Mouse (Mus musculus) liver, embryonic 13.5 days (tissue): ENCODE data around the gene Ankrd36. TPM values are rescaled to one million over a fixed set of nuclear protein-coding genes. Genes with fewer than 3 reads are reported as not detected.
A peak's percentile ranks its signal among the peaks of the same experiment; 100 is the strongest.
"Not testable (repeated sequence)": the region's sequence is repeated elsewhere in the genome, so short reads cannot be mapped to it uniquely, and the experiment has no call there.

ENCODE experiments used
- ATAC-seq: fragments of 200-750 bp; cut with Nextera tagmentation; 2 replicates; pipeline ENCODE4 v1.8.0; 2017; ENCODE audit warnings: low read depth, mild to moderate bottlenecking, moderate number of reproducible peaks, moderate library complexity
- DNase-seq: peaks from one replicate; pipeline ENCODE4 v3.0.0; 2022
- H3K27ac ChIP-seq: fragments of 300-500 bp; sonication (generic); 2 replicates; pipeline ENCODE4 v1.5.1; 2015; ENCODE audit warnings: moderate library complexity, mild to moderate bottlenecking, inconsistent platforms
- H3K27me3 ChIP-seq: fragments of 300-500 bp; sonication (generic); 2 replicates; pipeline ENCODE4 v1.6.1; 2015; ENCODE audit warnings: mild to moderate bottlenecking, inconsistent platforms
- H3K36me3 ChIP-seq: fragments of 300-500 bp; sonication (generic); 2 replicates; pipeline ENCODE4 v1.6.1; 2015; ENCODE audit warnings: mild to moderate bottlenecking, inconsistent platforms
- H3K4me1 ChIP-seq: fragments of 300-500 bp; sonication (generic); replicated peaks from 2 replicates; pipeline ENCODE4 v1.6.1; 2015; ENCODE audit warnings: inconsistent platforms
- H3K4me2 ChIP-seq: fragments of 300-500 bp; sonication (generic); 2 replicates; pipeline ENCODE4 v1.6.1; 2015; ENCODE audit warnings: inconsistent platforms, mild to moderate bottlenecking, moderate library complexity
- H3K4me3 ChIP-seq: fragments of 300-500 bp; sonication (generic); replicated peaks from 2 replicates; pipeline ENCODE4 v1.5.1; 2015; ENCODE audit warnings: mild to moderate bottlenecking, inconsistent platforms
- H3K9ac ChIP-seq: fragments of 300-500 bp; sonication (generic); 2 replicates; pipeline ENCODE4 v1.6.1; 2015; ENCODE audit warnings: mild to moderate bottlenecking, inconsistent platforms
- H3K9me3 ChIP-seq: fragments of 300-500 bp; sonication (generic); replicated peaks from 2 replicates; pipeline ENCODE4 v1.6.1; 2016; ENCODE audit warnings: inconsistent platforms
- WGBS: fragments of 180-500 bp; shearing (Covaris S2); methylation state at CpG from one replicate; pipeline ENCODE4 v1.1.7; 2015; ENCODE audit not compliant: insufficient replicate concordance; 5-methylcytosine and 5-hydroxymethylcytosine counted together
- polyA plus RNA-seq: library from polyadenylated mRNA; unstranded; fragments of >200 nt; fragmentation: Nextera tagmentation; extraction: Ambion mirVana; gene quantifications from 2 replicates; pipeline ENCODE4 v1.2.1, GENCODE M21; 2015

Ankrd36 gene
- polyA plus RNA-seq, 1 experiment from 2014 or later, result 1.5 TPM

DNA sequence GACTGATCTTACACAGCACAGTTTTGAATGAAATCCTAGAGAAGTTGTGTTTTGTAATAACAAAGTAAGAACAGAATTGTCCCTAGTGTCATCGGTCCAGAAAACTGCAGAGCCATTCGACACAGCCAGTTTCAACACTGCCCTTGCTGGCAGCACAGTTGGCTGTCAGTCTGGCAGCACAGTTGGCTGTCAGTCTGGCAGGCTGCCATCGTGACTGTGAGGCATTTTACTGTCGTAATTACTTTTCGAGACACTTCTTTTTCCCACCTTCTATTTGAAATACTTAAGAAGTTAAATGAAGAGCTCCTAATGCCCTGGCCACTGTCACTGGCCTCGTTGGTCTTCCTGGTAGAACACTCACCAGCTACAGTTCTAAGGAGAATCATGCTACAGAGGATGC is 22.9 kb downstream of the Ankrd36 start:
- DNase-seq, result no peak
- no peak overlapping the region for H3K27ac ChIP-seq
- WGBS, result 71% methylated on average over 6 of the region's 6 CpGs

DNA sequence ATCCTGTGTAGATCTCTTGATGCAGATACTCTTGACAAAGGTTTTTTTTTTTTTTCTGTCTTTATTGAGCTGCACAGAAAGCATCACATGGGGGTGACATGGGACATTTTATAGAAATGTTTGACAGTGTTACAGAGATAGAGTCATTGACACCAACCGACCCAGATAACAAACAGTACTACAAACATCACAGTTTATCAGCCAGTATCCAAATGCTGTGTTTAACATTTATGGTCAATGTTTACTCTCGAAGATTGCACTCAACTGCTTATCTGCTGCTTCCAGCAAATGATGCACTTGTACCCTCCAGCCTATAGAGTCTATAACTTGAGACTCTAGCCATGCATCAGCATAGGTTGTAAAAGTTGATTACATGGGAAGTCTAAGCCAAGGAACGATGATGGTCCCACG is 25.9 kb downstream of the Ankrd36 start:
- Histone ChIP-seq H3K4me3 (no peak overlapping the region), H3K4me1 (peaks cover 41% of the 10 kb centered on the region), H3K4me2 (peak overlapping the region; percentile 40), H3K27ac (peak overlapping the region; percentile 84), H3K9me3 (no peaks in the 10 kb centered on the region), H3K27me3 (no peaks in the 10 kb centered on the region), H3K36me3 (no peaks in the 10 kb centered on the region), H3K9ac (no peak overlapping the region)
- DNase-seq, result peak; percentile 21
- peak; percentile 95 for ATAC-seq
- WGBS, result 18% methylated on average over 4 of the region's 4 CpGs

More for the DNA sequence above, 22.9 kb downstream of the Ankrd36 start:
- Histone ChIP-seq H3K4me2 (no peak overlapping the region), H3K4me3 (no peak overlapping the region), H3K36me3 (no peaks in the 10 kb centered on the region), H3K27me3 (no peaks in the 10 kb centered on the region), H3K4me1 (peaks cover 40% of the 10 kb centered on the region), H3K9me3 (no peaks in the 10 kb centered on the region), H3K9ac (no peak overlapping the region)
- no peak for ATAC-seq

DNA sequence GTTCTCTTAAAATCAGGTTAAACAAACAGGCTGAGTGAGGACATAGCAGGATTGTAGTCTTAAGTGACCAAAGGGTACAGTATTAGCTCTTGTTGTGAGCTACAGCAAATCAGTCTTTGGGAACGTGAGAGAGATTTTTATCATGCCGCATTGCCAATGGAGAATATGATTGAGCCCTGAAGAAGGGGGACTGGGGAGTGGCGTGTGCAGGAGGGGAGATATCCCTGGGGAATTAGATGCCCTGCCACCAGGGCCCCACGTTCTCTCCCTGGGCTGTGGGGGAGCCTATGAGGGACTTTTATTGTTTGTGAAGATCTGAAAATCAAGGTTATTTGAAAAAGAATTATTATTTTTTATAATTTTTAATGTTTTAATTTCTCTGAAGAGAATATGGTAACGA is 26.3 kb downstream of the Ankrd36 start:
- 38% methylated on average over 5 of the region's 5 CpGs for WGBS
- Histone ChIP-seq H3K36me3 (no peaks in the 10 kb centered on the region), H3K27me3 (no peaks in the 10 kb centered on the region), H3K4me2 (peak overlapping the region; percentile 40), H3K27ac (peak overlapping the region; percentile 84), H3K9me3 (no peaks in the 10 kb centered on the region), H3K4me1 (peaks cover 41% of the 10 kb centered on the region), H3K4me3 (no peak overlapping the region), H3K9ac (no peak overlapping the region)
- no peak for DNase-seq
- ATAC-seq, result peak; percentile 67

DNA sequence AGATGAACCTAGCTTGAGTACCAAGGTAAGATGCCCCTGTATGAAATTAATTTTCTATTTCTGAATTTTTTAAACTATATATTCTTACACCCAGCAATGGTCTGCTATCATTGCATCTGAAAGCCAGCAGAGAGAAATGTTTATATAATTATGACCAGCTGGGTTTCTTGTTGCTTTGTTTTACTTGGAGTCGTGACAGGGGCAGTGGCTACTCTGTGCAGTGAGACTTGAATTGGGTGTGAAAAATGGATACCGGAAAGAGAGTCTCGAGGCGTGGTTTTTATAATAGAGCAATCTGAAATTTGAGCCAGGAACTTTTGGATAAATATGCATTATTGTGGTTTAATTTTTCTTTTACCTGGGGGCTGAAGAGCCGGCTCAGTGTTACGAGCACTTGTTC is 27.3 kb downstream of the Ankrd36 start:
- DNase-seq, result no peak
- Histone ChIP-seq H3K9me3 (no peaks in the 10 kb centered on the region), H3K27ac (peak overlapping the region; percentile 1; the same call in 1 of the 2 replicates), H3K4me1 (peaks cover 41% of the 10 kb centered on the region), H3K36me3 (no peaks in the 10 kb centered on the region), H3K4me2 (no peak overlapping the region), H3K4me3 (no peak overlapping the region), H3K9ac (no peak overlapping the region), H3K27me3 (no peaks in the 10 kb centered on the region)
- 86% methylated on average over 6 of the region's 6 CpGs for WGBS
- no peak for ATAC-seq

DNA sequence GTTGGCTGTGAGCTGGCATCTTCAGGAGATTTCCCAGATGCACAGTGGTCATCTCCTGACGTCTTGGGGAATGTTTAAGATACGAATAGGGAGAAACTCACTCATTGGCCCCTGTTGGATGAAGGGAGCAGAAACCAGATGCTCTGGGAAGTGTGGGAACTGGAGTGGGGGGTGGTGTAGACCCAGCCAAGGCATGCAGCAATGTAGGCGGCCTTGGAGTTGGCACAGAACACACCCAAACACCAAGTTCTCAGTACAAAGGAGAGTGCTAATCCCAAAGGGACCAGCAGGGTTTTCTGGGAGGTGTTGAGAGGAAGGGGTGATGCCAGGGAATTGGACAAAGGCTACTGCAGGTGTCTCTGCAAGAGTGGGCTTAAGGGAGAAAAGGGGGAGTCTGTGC is 35.9 kb downstream of the Ankrd36 start:
- H3K27ac ChIP-seq, result no peak overlapping the region
- H3K4me3 ChIP-seq, result no peak overlapping the region
- H3K9me3 ChIP-seq, result no peaks in the 10 kb centered on the region
- no peak for ATAC-seq
- DNase-seq, result no peak
- H3K4me2 ChIP-seq, result no peak overlapping the region
- 68% methylated on average over 3 of the region's 3 CpGs for WGBS
- H3K36me3 ChIP-seq, result no peaks in the 10 kb centered on the region
- no peaks in the 10 kb centered on the region for H3K4me1 ChIP-seq
- H3K27me3 ChIP-seq, result 0 out of 2 replicates have a peak, but pooled peaks cover 2% of the 10 kb centered on the region
- no peak overlapping the region for H3K9ac ChIP-seq

DNA sequence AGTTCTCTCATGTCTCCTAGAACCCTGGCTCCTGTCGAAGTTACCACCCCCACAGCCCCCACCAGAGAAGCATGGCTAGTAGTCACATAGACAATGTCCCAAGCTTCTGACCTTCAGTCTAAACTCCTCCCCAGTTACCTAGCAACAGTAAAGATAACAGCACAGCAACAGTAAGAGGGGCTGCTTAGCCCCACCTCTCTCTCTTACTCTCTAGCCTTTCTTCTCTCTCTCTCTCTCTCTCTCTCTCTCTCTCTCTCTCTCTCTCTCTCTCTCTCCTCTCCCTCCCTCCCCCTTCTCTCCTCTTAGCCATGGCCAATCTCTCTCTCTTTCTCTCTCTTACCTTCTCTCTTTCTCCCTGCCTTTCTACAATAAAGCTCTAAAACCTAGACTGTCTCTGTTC is 42.4 kb downstream of the Ankrd36 start:
- not testable (repeated sequence) for H3K4me3 ChIP-seq, DNase-seq, H3K4me1 ChIP-seq, H3K9ac ChIP-seq, H3K36me3 ChIP-seq, H3K4me2 ChIP-seq, H3K27me3 ChIP-seq, H3K27ac ChIP-seq, H3K9me3 ChIP-seq
- 0 out of 2 replicates have a peak, but pooled peaks have one; percentile 31 for ATAC-seq
- WGBS, result 68% methylated on average over 1 of the region's 1 CpGs

DNA sequence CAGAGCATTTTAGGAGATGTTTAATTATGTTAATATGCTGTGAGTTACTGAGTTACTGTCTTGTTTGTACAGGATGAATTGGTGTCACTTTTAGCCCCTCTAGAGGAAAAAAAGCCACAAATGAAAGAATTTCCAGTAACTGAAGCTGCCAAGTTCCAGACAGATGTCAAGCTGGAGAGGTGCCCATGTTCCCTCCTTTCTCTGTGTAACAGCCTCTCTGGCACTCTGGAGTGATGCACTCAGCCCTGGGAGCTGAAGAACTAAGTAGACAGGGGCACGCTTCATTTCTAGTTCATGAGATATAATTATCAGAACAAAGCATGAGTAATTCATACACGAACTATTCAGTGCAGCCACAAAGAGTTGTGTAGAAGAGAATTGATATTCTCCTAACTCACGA is 45.0 kb downstream of the Ankrd36 start:
- DNase-seq, result no peak
- no peak for ATAC-seq
- no peak overlapping the region for H3K4me3 ChIP-seq
- H3K27ac ChIP-seq, result no peak overlapping the region
- 67% methylated on average over 3 of the region's 3 CpGs for WGBS
- H3K27me3 ChIP-seq, result no peaks in the 10 kb centered on the region
- H3K4me2 ChIP-seq, result no peak overlapping the region
- H3K9me3 ChIP-seq, result no peaks in the 10 kb centered on the region
- H3K4me1 ChIP-seq, result 0 out of 2 replicates have a peak, but pooled peaks cover 8% of the 10 kb centered on the region
- H3K9ac ChIP-seq, result no peak overlapping the region
- no peaks in the 10 kb centered on the region for H3K36me3 ChIP-seq

DNA sequence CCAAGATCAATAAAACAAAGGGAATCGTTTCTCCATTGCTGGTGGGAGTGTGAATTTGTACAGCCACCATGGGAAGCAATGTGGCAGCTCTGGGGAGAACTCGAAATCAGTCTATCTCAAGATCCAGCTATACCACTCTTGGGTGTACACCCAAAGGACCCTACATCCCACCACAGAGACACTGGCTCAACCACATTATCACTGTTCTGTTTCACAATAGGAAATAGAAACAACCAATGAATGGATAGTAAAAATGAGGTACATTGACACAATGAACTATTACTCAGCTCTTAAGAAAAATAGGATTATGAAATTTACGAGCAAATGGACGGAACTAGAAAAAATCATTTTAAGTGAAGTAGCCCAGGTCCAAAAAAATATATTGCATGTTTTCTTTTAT is 55.6 kb downstream of the Ankrd36 start:
- WGBS, result 64% methylated on average over 4 of the region's 4 CpGs
- Histone ChIP-seq H3K27me3 (0 out of 2 replicates have a peak, but pooled peaks cover 3% of the 10 kb centered on the region), H3K9me3 (no peaks in the 10 kb centered on the region), H3K27ac (no peak overlapping the region), H3K4me3 (no peak overlapping the region), H3K4me2 (no peak overlapping the region), H3K36me3 (no peaks in the 10 kb centered on the region), H3K9ac (no peak overlapping the region), H3K4me1 (no peaks in the 10 kb centered on the region)
- DNase-seq (no peak), ATAC-seq (no peak)

DNA sequence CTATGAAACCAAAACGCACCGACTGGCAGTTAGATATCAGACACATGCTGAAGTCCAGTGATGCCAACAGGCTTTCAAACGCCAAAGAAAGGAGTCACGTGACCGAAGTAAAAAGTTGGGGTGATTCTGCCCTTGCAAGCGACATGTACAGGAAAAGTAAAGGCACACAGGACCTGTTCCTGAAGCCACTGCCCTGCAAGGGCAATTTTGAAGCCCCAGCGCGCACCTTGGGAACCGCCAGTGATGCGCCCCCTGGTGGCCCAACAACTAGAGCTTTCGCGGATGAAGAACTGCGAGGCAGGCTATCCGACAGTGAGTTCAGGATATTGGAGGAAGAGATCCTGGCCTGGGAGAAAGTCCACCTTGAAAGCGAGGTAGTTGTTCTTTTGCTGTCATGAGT is 59.5 kb downstream of the Ankrd36 start:
- no peaks in the 10 kb centered on the region for H3K4me1 ChIP-seq
- H3K27ac ChIP-seq, result no peak overlapping the region
- H3K4me3 ChIP-seq, result no peak overlapping the region
- WGBS, result 18% methylated on average over 15 of the region's 15 CpGs
- no peaks in the 10 kb centered on the region for H3K9me3 ChIP-seq
- H3K4me2 ChIP-seq, result no peak overlapping the region
- H3K9ac ChIP-seq, result no peak overlapping the region
- DNase-seq (peak; percentile 63), ATAC-seq (no peak)
- 0 out of 2 replicates have a peak, but pooled peaks cover 3% of the 10 kb centered on the region for H3K27me3 ChIP-seq
- no peaks in the 10 kb centered on the region for H3K36me3 ChIP-seq

DNA sequence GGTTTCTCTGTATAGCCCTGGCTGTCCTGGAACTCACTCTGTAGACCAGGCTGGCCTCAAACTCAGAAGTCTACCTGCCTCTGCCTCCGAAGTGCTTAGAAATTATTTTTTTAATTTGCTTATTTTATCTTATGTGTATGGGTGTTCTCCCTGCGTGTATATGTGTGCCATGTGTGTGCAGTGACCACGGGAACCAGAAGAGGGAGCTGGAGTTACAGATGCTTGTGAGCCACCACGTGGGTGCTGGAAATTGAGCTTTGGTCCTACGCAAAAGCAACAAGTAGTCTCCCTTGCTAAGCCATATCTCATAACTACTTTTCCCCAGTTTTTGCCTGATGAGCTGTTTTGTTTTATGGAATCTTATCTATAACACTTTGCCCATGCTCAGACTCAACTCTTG is 73.6 kb downstream of the Ankrd36 start:
- Histone ChIP-seq H3K27me3 (no peaks in the 10 kb centered on the region), H3K4me1 (no peaks in the 10 kb centered on the region), H3K9me3 (no peaks in the 10 kb centered on the region), H3K27ac (no peak overlapping the region), H3K36me3 (no peaks in the 10 kb centered on the region), H3K4me3 (no peak overlapping the region), H3K4me2 (no peak overlapping the region), H3K9ac (no peak overlapping the region)
- DNase-seq (no peak), ATAC-seq (no peak)
- 56% methylated on average over 5 of the region's 5 CpGs for WGBS

DNA sequence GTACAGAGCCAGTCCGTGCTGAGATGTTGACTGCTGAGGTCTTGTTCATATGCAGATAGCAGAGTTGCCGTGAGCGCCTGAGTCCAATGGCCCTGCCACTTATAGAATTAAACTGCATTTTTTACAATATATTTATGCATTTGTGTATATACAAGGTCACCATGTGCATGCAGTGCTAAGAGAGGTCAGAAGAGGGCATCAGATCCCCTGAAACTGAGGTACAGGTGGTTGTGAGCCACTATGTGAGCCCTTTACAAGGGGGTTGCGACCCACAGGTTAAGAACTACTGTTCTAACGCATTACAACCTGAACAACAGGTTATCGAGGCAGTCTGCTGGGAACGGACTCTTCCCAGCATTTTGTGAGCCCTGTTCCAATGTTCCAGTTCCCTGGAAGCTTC is 80.8 kb downstream of the Ankrd36 start:
- Histone ChIP-seq H3K4me2 (no peak overlapping the region), H3K4me1 (no peaks in the 10 kb centered on the region), H3K27me3 (no peaks in the 10 kb centered on the region), H3K9me3 (no peaks in the 10 kb centered on the region), H3K9ac (no peak overlapping the region), H3K36me3 (no peaks in the 10 kb centered on the region), H3K4me3 (no peak overlapping the region), H3K27ac (no peak overlapping the region)
- DNase-seq (no peak), ATAC-seq (no peak)
- WGBS, result 55% methylated on average over 7 of the region's 7 CpGs

DNA sequence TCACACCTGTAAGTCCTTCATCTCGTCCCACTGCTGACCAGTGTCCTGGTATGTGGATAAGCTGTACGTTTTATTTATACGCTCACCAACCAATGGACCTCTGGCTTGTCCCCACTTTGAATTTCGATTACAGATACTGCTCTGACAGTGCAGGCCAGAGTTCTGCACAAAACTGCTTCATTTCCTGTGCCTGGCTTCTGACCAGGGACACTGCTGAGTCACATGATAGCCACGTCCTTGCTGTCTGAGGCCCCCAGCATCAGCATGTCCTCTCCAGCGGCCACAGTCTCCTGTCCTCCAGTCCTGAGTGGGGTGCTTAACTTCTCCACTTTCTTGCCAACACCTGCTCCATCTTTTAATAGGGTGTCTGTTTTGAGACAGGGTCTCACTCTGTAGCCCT is 113.1 kb downstream of the Ankrd36 start:
- DNase-seq (no peak), ATAC-seq (no peak)
- Histone ChIP-seq H3K4me1 (no peaks in the 10 kb centered on the region), H3K36me3 (no peaks in the 10 kb centered on the region), H3K9me3 (no peaks in the 10 kb centered on the region), H3K9ac (no peak overlapping the region), H3K4me3 (no peak overlapping the region), H3K4me2 (no peak overlapping the region), H3K27me3 (no peaks in the 10 kb centered on the region), H3K27ac (no peak overlapping the region)
- WGBS, result 48% methylated on average over 6 of the region's 6 CpGs
